Mouse (Mus musculus) left cerebral cortex, adult 9 months (tissue): ENCODE measurements around the gene Ucp3.

Experiments
- DNase-seq, 2 experiments: peaks; one replicate each; pipeline ENCODE4 v3.0.0; 2022; ENCODE audit warnings: low spot score in 2 of 2

Ucp3 gene

GRCm38 (mm10) chr7:100500276-100500977, 27.6 kb downstream of the Ucp3 start:
- no peak for DNase-seq

- DNase-seq, result no peak
Measured at GRCm38 (mm10) chr7:100501027-100501843, 28.4 kb downstream of the Ucp3 start.

GRCm38 (mm10) chr7:100501844-100502373, 29.1 kb downstream of the Ucp3 start:
- no peak for DNase-seq

- DNase-seq, result no peak
Measured at GRCm38 (mm10) chr7:100502374-100502922, 29.7 kb downstream of the Ucp3 start.

GRCm38 (mm10) chr7:100503076-100503475, 30.3 kb downstream of the Ucp3 start:
- DNase-seq, result no peak

- no peak for DNase-seq
Measured at GRCm38 (mm10) chr7:100504740-100505487, 32.1 kb downstream of the Ucp3 start.

GRCm38 (mm10) chr7:100506494-100506893, 33.7 kb downstream of the Ucp3 start:
- DNase-seq, result no peak

GRCm38 (mm10) chr7:100508670-100509069, 35.9 kb downstream of the Ucp3 start:
- no peak for DNase-seq

GRCm38 (mm10) chr7:100511602-100512001, 38.8 kb downstream of the Ucp3 start:
- no peak for DNase-seq

GRCm38 (mm10) chr7:100514573-100514972, 41.8 kb downstream of the Ucp3 start, which contains the start of gene Dnajb13:
Gene Dnajb13 (minus strand): TSS chr7:100514960.
- no peak for DNase-seq

- DNase-seq, result no peak
Measured at GRCm38 (mm10) chr7:100520204-100520603, 47.4 kb downstream of the Ucp3 start.

GRCm38 (mm10) chr7:100520663-100521285, 48.0 kb downstream of the Ucp3 start:
- DNase-seq, result peak in 1 of 2 experiments; percentile 84

GRCm38 (mm10) chr7:100522222-100522621, 49.4 kb downstream of the Ucp3 start:
- DNase-seq, result no peak

GRCm38 (mm10) chr7:100524669-100525068, 51.9 kb downstream of the Ucp3 start:
- DNase-seq, result no peak

GRCm38 (mm10) chr7:100530766-100531165, 58.0 kb downstream of the Ucp3 start:
- no peak for DNase-seq

- no peak for DNase-seq
Measured at GRCm38 (mm10) chr7:100533503-100533902, 60.7 kb downstream of the Ucp3 start.

- no peak for DNase-seq
Measured at GRCm38 (mm10) chr7:100534216-100534615, 61.4 kb downstream of the Ucp3 start.

GRCm38 (mm10) chr7:100535831-100536230, 63.0 kb downstream of the Ucp3 start:
- DNase-seq, result no peak
